Mouse (Mus musculus) C2C12 (cell line): Measurements from ENCODE around the gene Olfr685.

Experiments
- CEBPB ChIP-seq: IDR thresholded peaks from one replicate; pipeline ENCODE4 v1.6.1; 2011; ENCODE audit warnings: low read depth, mild to moderate bottlenecking, control low read depth, moderate library complexity
- CTCF ChIP-seq: IDR thresholded peaks from one replicate; pipeline ENCODE4 v1.5.1; 2011; ENCODE audit not compliant: control insufficient read depth, insufficient read depth, insufficient read length
- FOSL1 ChIP-seq: IDR thresholded peaks from one replicate; pipeline ENCODE4 v1.8.0; 2011; ENCODE audit warnings: mild to moderate bottlenecking, low read length; ENCODE audit not compliant: poor library complexity, insufficient read depth, severe bottlenecking
- MAX ChIP-seq: IDR thresholded peaks from one replicate; pipeline ENCODE4 v1.6.1; 2011; ENCODE audit warnings: mild to moderate bottlenecking, control low read depth
- MYOD1 ChIP-seq: IDR thresholded peaks from one replicate; pipeline ENCODE4 v1.6.1; 2011; ENCODE audit warnings: low read depth; ENCODE audit not compliant: control insufficient read depth, insufficient read length

GRCm38 (mm10) chr7:105218281-105218680 is 32.5 kb upstream of the Olfr685 start:
- TF ChIP-seq CTCF: no peak
- no peak for TF ChIP-seq MAX
- TF ChIP-seq MYOD1: no peak
- TF ChIP-seq FOSL1: no peak
- no peak for TF ChIP-seq CEBPB
